Mouse (Mus musculus) forebrain, embryonic 11.5 days (tissue): ENCODE measurements at regions not wholly inside any gene's neighbourhood (a gene's known extent, or its start where the extent isn't known, plus 50 kb on each side); places are given as distances from the start of the nearest gene placed in this dataset.

Source experiments
- ATAC-seq: fragments of 200-750 bp; cut with Nextera tagmentation; replicated peaks from 2 replicates; pipeline ENCODE4 v1.8.0; 2017; ENCODE audit warnings: moderate TSS enrichment; ENCODE audit not compliant: low FRiP score
- DNase-seq: peaks from one replicate; pipeline ENCODE4 v3.0.0-alpha.2; 2017; ENCODE audit warnings: low spot score
- H3K27ac ChIP-seq: fragments of 300-500 bp; sonication (generic); 2 replicates; pipeline ENCODE4 v1.5.1; 2014; ENCODE audit warnings: low read depth, low read length
- H3K27me3 ChIP-seq: fragments of 300-500 bp; sonication (generic); 2 replicates; pipeline ENCODE4 v1.6.1; 2014; ENCODE audit warnings: mild to moderate bottlenecking, low read length, mixed read lengths; ENCODE audit not compliant: control insufficient read depth, insufficient read depth
- H3K36me3 ChIP-seq: fragments of 300-500 bp; sonication (generic); 2 replicates; pipeline ENCODE4 v1.6.1; 2014; ENCODE audit warnings: mild to moderate bottlenecking, low read length, moderate library complexity, mixed read lengths; ENCODE audit not compliant: control insufficient read depth, insufficient read depth
- H3K4me1 ChIP-seq: fragments of 300-500 bp; sonication (generic); replicated peaks from 2 replicates; pipeline ENCODE4 v1.6.1; 2014; ENCODE audit warnings: low read length, mixed read lengths; ENCODE audit not compliant: control insufficient read depth, insufficient read depth
- H3K4me2 ChIP-seq: fragments of 300-500 bp; sonication (generic); 2 replicates; pipeline ENCODE4 v1.6.1; 2014; ENCODE audit warnings: low read depth, mild to moderate bottlenecking, low read length, moderate library complexity, mixed read lengths; ENCODE audit not compliant: severe bottlenecking
- H3K4me3 ChIP-seq: fragments of 300-500 bp; sonication (generic); 2 replicates; pipeline ENCODE4 v1.5.1; 2014; ENCODE audit warnings: low read depth, low read length
- H3K9ac ChIP-seq: fragments of 300-500 bp; sonication (generic); 2 replicates; pipeline ENCODE4 v1.6.1; 2014; ENCODE audit warnings: low read length
- H3K9me3 ChIP-seq: fragments of 300-500 bp; sonication (generic); 2 replicates; pipeline ENCODE4 v1.6.1; 2016; ENCODE audit warnings: low read length, mixed read lengths; ENCODE audit not compliant: control insufficient read depth
- WGBS: fragments of 180-500 bp; shearing (Covaris S2); extraction: QIAGEN DNeasy Blood & Tissue Kit; methylation state at CpG from one replicate; pipeline ENCODE4 v1.1.7; 2014; 5-methylcytosine and 5-hydroxymethylcytosine counted together

- no peaks in the 10 kb centered on the region for H3K27me3 ChIP-seq
- peak; percentile 89 for DNase-seq
- 10% methylated on average over 8 of the region's 8 CpGs for WGBS
- peak overlapping the region; percentile 45 for H3K4me2 ChIP-seq
- H3K9me3 ChIP-seq: no peaks in the 10 kb centered on the region
- H3K9ac ChIP-seq: peak overlapping the region; percentile 49
- no peak overlapping the region for H3K27ac ChIP-seq
- H3K4me3 ChIP-seq: no peak overlapping the region
- peak; percentile 78 for ATAC-seq
- no peaks in the 10 kb centered on the region for H3K4me1 ChIP-seq
- no peaks in the 10 kb centered on the region for H3K36me3 ChIP-seq
These were observed 51.0 kb upstream of the Slc35b3 start for GRCm38 (mm10) chr13:39011696-39012095.
